Mouse (Mus musculus): ENCODE data around the gene B4galt1. TPM values are rescaled to one million over a fixed set of nuclear protein-coding genes. Genes with fewer than 3 reads are reported as not detected.
A peak's percentile ranks its signal among the peaks of the same experiment; 100 is the strongest.

B4galt1 gene
- total RNA-seq, 2 experiments from 2014 or later: 14.4 to 30.8 TPM

GRCm38 (mm10) chr4:40846143-40846931, 7.5 kb downstream of the B4galt1 start:
- ATAC-seq (replicated peaks; ENCODE audit: low FRiP score, low TSS enrichment, poor library complexity, severe bottlenecking): 0 out of 2 replicates have a peak, but pooled peaks have one; percentile 5

GRCm38 (mm10) chr4:40844811-40845751, 8.7 kb downstream of the B4galt1 start:
- ATAC-seq (replicated peaks; ENCODE audit: low FRiP score, low TSS enrichment, poor library complexity, severe bottlenecking): no peak

- 0 out of 2 replicates have a peak, but pooled peaks have one; percentile 34 for ATAC-seq (replicated peaks; ENCODE audit: low FRiP score, low TSS enrichment, poor library complexity, severe bottlenecking)
Observed at GRCm38 (mm10) chr4:40844251-40844721, 9.5 kb downstream of the B4galt1 start.

- no peak for ATAC-seq (replicated peaks; ENCODE audit: low FRiP score, low TSS enrichment, poor library complexity, severe bottlenecking)
Observed at GRCm38 (mm10) chr4:40843726-40844125, 10.1 kb downstream of the B4galt1 start.

- ATAC-seq (replicated peaks; ENCODE audit: low FRiP score, low TSS enrichment, poor library complexity, severe bottlenecking): no peak
Observed at GRCm38 (mm10) chr4:40840448-40840847, 13.4 kb downstream of the B4galt1 start.

- 0 out of 2 replicates have a peak, but pooled peaks have one; percentile 16 for ATAC-seq (replicated peaks; ENCODE audit: low FRiP score, low TSS enrichment, poor library complexity, severe bottlenecking)
Observed at GRCm38 (mm10) chr4:40839251-40839650, 14.6 kb downstream of the B4galt1 start.

GRCm38 (mm10) chr4:40837451-40838285, 16.1 kb downstream of the B4galt1 start:
- peak; percentile 70 for ATAC-seq (replicated peaks; ENCODE audit: low FRiP score, low TSS enrichment, poor library complexity, severe bottlenecking)

GRCm38 (mm10) chr4:40837008-40837407, 16.8 kb downstream of the B4galt1 start:
- ATAC-seq (replicated peaks; ENCODE audit: low FRiP score, low TSS enrichment, poor library complexity, severe bottlenecking): no peak

- ATAC-seq (replicated peaks; ENCODE audit: low FRiP score, low TSS enrichment, poor library complexity, severe bottlenecking): no peak
Observed at GRCm38 (mm10) chr4:40834872-40835271, 18.9 kb downstream of the B4galt1 start.

GRCm38 (mm10) chr4:40834232-40834786, 19.5 kb downstream of the B4galt1 start:
- no peak for ATAC-seq (replicated peaks; ENCODE audit: low FRiP score, low TSS enrichment, poor library complexity, severe bottlenecking)

- ATAC-seq (replicated peaks; ENCODE audit: low FRiP score, low TSS enrichment, poor library complexity, severe bottlenecking): no peak
Observed at GRCm38 (mm10) chr4:40833381-40834231, 20.2 kb downstream of the B4galt1 start.

GRCm38 (mm10) chr4:40830530-40830929, 23.3 kb downstream of the B4galt1 start:
- no peak for ATAC-seq (replicated peaks; ENCODE audit: low FRiP score, low TSS enrichment, poor library complexity, severe bottlenecking)

- ATAC-seq (replicated peaks; ENCODE audit: low FRiP score, low TSS enrichment, poor library complexity, severe bottlenecking): no peak
Observed at GRCm38 (mm10) chr4:40829654-40830400, 24.0 kb downstream of the B4galt1 start.

GRCm38 (mm10) chr4:40828910-40829309, 24.9 kb downstream of the B4galt1 start:
- no peak for ATAC-seq (replicated peaks; ENCODE audit: low FRiP score, low TSS enrichment, poor library complexity, severe bottlenecking)

GRCm38 (mm10) chr4:40827926-40828325, 25.9 kb downstream of the B4galt1 start:
- ATAC-seq (replicated peaks; ENCODE audit: low FRiP score, low TSS enrichment, poor library complexity, severe bottlenecking): no peak

GRCm38 (mm10) chr4:40826810-40827209, 27.0 kb downstream of the B4galt1 start:
- no peak for ATAC-seq (replicated peaks; ENCODE audit: low FRiP score, low TSS enrichment, poor library complexity, severe bottlenecking)

GRCm38 (mm10) chr4:40825981-40826380, 27.8 kb downstream of the B4galt1 start:
- ATAC-seq (replicated peaks; ENCODE audit: low FRiP score, low TSS enrichment, poor library complexity, severe bottlenecking): no peak
